Mouse (Mus musculus): ENCODE measurements around the gene Tdp1.

- TF ChIP-seq GATA1 (IDR thresholded peaks at IDR 0.05; ENCODE audit: borderline replicate concordance, low read length) (no peak), FLI1 (IDR thresholded peaks at IDR 0.05; ENCODE audit: low read length) (no peak)
Measured at GRCm38 (mm10) chr12:99979541-99979940, 95.2 kb downstream of the Tdp1 start.
